Mouse (Mus musculus) yolk sac, embryonic 10.5 days (tissue): ENCODE data around the gene Supt3.

ENCODE experiments used
- DNase-seq: peaks from one replicate; pipeline ENCODE4 v3.0.0-alpha.2; 2017; ENCODE audit warnings: low spot score

Gene Supt3

GRCm38 (mm10) chr17:44967186-44967585 lies 190.2 kb downstream of the Supt3 start:
- no peak for DNase-seq

GRCm38 (mm10) chr17:44970255-44970654 lies 193.3 kb downstream of the Supt3 start:
- DNase-seq: no peak

GRCm38 (mm10) chr17:44973489-44973888 lies 196.5 kb downstream of the Supt3 start:
- DNase-seq: no peak

GRCm38 (mm10) chr17:44977690-44978089 lies 200.7 kb downstream of the Supt3 start:
- DNase-seq: no peak

GRCm38 (mm10) chr17:44987964-44988363 lies 211.0 kb downstream of the Supt3 start:
- no peak for DNase-seq

- DNase-seq: no peak
Measured at GRCm38 (mm10) chr17:45003311-45003710, 226.4 kb downstream of the Supt3 start.

GRCm38 (mm10) chr17:45004477-45005170 lies 227.7 kb downstream of the Supt3 start:
- DNase-seq: no peak

GRCm38 (mm10) chr17:45007461-45007860 lies 230.5 kb downstream of the Supt3 start:
- DNase-seq: no peak

GRCm38 (mm10) chr17:45008663-45009062 lies 231.7 kb downstream of the Supt3 start:
- no peak for DNase-seq

- DNase-seq: no peak
Measured at GRCm38 (mm10) chr17:45010409-45010808, 233.5 kb downstream of the Supt3 start.

- DNase-seq: no peak
Measured at GRCm38 (mm10) chr17:45016746-45017145, 239.8 kb downstream of the Supt3 start.

- no peak for DNase-seq
Measured at GRCm38 (mm10) chr17:45020155-45020930, 243.4 kb downstream of the Supt3 start.

GRCm38 (mm10) chr17:45028441-45028840 lies 251.5 kb downstream of the Supt3 start:
- DNase-seq: no peak

- no peak for DNase-seq
Measured at GRCm38 (mm10) chr17:45029106-45029505, 252.2 kb downstream of the Supt3 start.

- DNase-seq: no peak
Measured at GRCm38 (mm10) chr17:45032209-45032608, 255.3 kb downstream of the Supt3 start.

- DNase-seq: no peak
Measured at GRCm38 (mm10) chr17:45033617-45034016, 256.7 kb downstream of the Supt3 start.

- no peak for DNase-seq
Measured at GRCm38 (mm10) chr17:45041084-45041483, 264.1 kb downstream of the Supt3 start.

- no peak for DNase-seq
Measured at GRCm38 (mm10) chr17:45045804-45046203, 268.9 kb downstream of the Supt3 start.

GRCm38 (mm10) chr17:45046583-45046982 lies 269.6 kb downstream of the Supt3 start:
- DNase-seq: no peak

- no peak for DNase-seq
Measured at GRCm38 (mm10) chr17:45047236-45047635, 270.3 kb downstream of the Supt3 start.

- DNase-seq: no peak
Measured at GRCm38 (mm10) chr17:45051971-45052370, 275.0 kb downstream of the Supt3 start.

GRCm38 (mm10) chr17:45053371-45053770 lies 276.4 kb downstream of the Supt3 start:
- no peak for DNase-seq

GRCm38 (mm10) chr17:45054526-45054925 lies 277.6 kb downstream of the Supt3 start:
- DNase-seq: no peak
